Mouse (Mus musculus): Measurements from ENCODE around the gene Gabrb2. TPM values are rescaled to one million over a fixed set of nuclear protein-coding genes. Genes with fewer than 3 reads are reported as not detected.

The Gabrb2 gene
- total and polyA plus RNA-seq, 3 experiments: not detected

DNA sequence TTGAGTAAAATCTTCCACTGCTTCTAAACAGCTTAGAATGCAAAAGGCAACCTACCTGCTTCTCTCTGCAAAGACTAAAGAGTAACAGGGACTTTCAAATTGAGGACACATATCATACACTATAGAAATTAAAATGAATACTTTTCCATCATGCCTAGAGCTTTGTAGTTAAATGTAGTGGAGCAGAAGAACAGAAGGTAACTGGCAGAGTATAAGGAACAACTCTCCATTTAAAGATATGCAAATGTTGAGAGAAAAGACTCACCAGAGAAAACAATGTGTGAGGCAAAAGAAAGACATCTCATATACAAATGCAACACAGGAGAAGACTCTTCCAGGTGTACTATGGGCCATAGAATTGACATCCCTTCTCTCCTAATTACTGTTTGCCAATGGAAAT lies 232.0 kb downstream of the Gabrb2 start:
- H3K9ac ChIP-seq (ENCODE audit: insufficient read depth, low read depth): no peak overlapping the region
- TF ChIP-seq UBTF (IDR thresholded peaks at IDR 0.05; ENCODE audit: low read depth, low read length): no peak
- TF ChIP-seq ZKSCAN1 (IDR thresholded peaks at IDR 0.05; ENCODE audit: borderline replicate concordance, low read depth, low read length): no peak
- no peak for TF ChIP-seq TBP (conservative IDR thresholded peaks at IDR 0.05; ENCODE audit: low read depth, low read length)
- no peak for TF ChIP-seq ELF1 (IDR thresholded peaks at IDR 0.05; ENCODE audit: low read depth, low read length)
- TF ChIP-seq PAX5 (IDR thresholded peaks at IDR 0.05; ENCODE audit: low read length): no peak
- no peak for TF ChIP-seq USF2 (conservative IDR thresholded peaks at IDR 0.05; ENCODE audit: low read depth, low read length)
- TF ChIP-seq BHLHE40 (IDR thresholded peaks at IDR 0.05; ENCODE audit: low read depth, low read length): no peak
- no peak for TF ChIP-seq MAZ (IDR thresholded peaks at IDR 0.05; ENCODE audit: low read depth, low read length)
- TF ChIP-seq ZC3H11A (IDR thresholded peaks at IDR 0.05; ENCODE audit: low read depth, low read length): no peak
- TF ChIP-seq USF1 (IDR thresholded peaks at IDR 0.05; ENCODE audit: low read depth, low read length): no peak
- no peak for TF ChIP-seq POLR2AphosphoS2 (IDR thresholded peaks at IDR 0.05; ENCODE audit: low read depth, low read length)
- no peak for TF ChIP-seq CTCF (conservative IDR thresholded peaks at IDR 0.05 in 1 of 2, IDR thresholded peaks at IDR 0.05 in 1 of 2; ENCODE audit: low read depth in 2 of 2, low read length in 2 of 2)
- no peak for TF ChIP-seq EP300 (IDR thresholded peaks at IDR 0.05; ENCODE audit: low read length)
- no peak for TF ChIP-seq NRF1 (IDR thresholded peaks at IDR 0.05; ENCODE audit: low read depth, low read length)
- no peak for TF ChIP-seq MEF2A (IDR thresholded peaks at IDR 0.05; ENCODE audit: borderline replicate concordance, low read depth, low read length)
- no peaks in the 10 kb centered on the region for H3K4me1 ChIP-seq (ENCODE audit: control insufficient read depth in 1 of 2, insufficient read depth in 2 of 2)
- H3K27me3 ChIP-seq (replicated peaks): no peaks in the 10 kb centered on the region
- in situ Hi-C loops (cut with MboI; ENCODE audit: low pct_ligation_motif_present, low pct_unique_long_range_greater_than_20kb, low sequenced_read_pairs): no loop called here
- H3K4me3 ChIP-seq (replicated peaks in 1 of 3; ENCODE audit: low read depth in 2 of 3, low read length in 2 of 3, poor library complexity in 1 of 3): no peak overlapping the region
- H3K4me2 ChIP-seq (ENCODE audit: insufficient read depth, low read depth, poor library complexity, severe bottlenecking): no peak overlapping the region
- dilution Hi-C loops (cut with MboI; ENCODE audit: extremely low pct_ligation_motif_present, extremely low pct_unique_long_range_greater_than_20kb, low sequenced_read_pairs): no loop called here
- no peak overlapping the region for H3K27ac ChIP-seq (ENCODE audit: insufficient read depth, low read depth)
- H3K9me3 ChIP-seq (replicated peaks; ENCODE audit: low read length): peaks cover 2% of the 10 kb centered on the region
- DNase-seq (ENCODE audit: extremely low read depth): no peak
- no peaks in the 10 kb centered on the region for H3K36me3 ChIP-seq (replicated peaks in 1 of 2; ENCODE audit: control insufficient read depth in 1 of 2, insufficient read depth in 1 of 2, low read length in 1 of 2)
- no peaks in the 10 kb centered on the region for H3K79me2 ChIP-seq (replicated peaks; ENCODE audit: control insufficient read depth, extremely low read depth, insufficient read depth, poor library complexity, severe bottlenecking)

DNA sequence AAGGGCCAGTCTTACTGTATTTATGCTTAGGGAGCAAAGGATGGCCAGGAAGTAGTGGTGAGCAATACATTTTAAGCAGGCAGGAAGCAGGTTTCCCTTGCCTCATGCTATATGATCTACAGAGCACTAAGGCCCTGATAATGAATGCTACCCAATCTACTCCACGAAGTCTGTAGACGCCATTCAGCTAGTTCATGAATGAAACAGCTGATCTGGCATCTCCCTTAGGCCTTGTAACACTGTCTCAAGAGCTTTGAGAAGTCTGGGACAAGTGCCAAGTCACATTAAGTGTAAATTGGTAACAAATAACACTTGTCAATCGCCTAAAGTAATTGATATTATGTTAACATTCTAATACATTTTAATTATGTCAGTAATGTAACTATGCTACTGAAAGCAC lies 234.6 kb downstream of the Gabrb2 start:
- dilution Hi-C loops (cut with MboI; ENCODE audit: extremely low pct_ligation_motif_present, extremely low pct_unique_long_range_greater_than_20kb, low sequenced_read_pairs) (no loop called here), in situ Hi-C loops (cut with MboI; ENCODE audit: low pct_ligation_motif_present, low pct_unique_long_range_greater_than_20kb, low sequenced_read_pairs) (no loop called here)
- H3K27me3 ChIP-seq (replicated peaks): no peaks in the 10 kb centered on the region
- H3K4me3 ChIP-seq (replicated peaks in 1 of 3; ENCODE audit: low read depth in 2 of 3, low read length in 2 of 3, poor library complexity in 1 of 3): no peak overlapping the region
- no peak for TF ChIP-seq SIN3A (IDR thresholded peaks at IDR 0.05; ENCODE audit: low read length)
- no peak for TF ChIP-seq ETS1 (conservative IDR thresholded peaks at IDR 0.05; ENCODE audit: low read depth, low read length)
- TF ChIP-seq MXI1 (IDR thresholded peaks at IDR 0.05; ENCODE audit: low read depth, low read length): no peak
- no peak for TF ChIP-seq JUND (conservative IDR thresholded peaks at IDR 0.05; ENCODE audit: low read depth, low read length)
- no peak for TF ChIP-seq ZC3H11A (IDR thresholded peaks at IDR 0.05; ENCODE audit: low read depth, low read length)
- TF ChIP-seq NRF1 (IDR thresholded peaks at IDR 0.05; ENCODE audit: low read depth, low read length): no peak
- no peak for TF ChIP-seq HCFC1 (IDR thresholded peaks at IDR 0.05; ENCODE audit: low read depth, low read length)
- no peak for DNase-seq (ENCODE audit: extremely low read depth)
- H3K79me2 ChIP-seq (replicated peaks; ENCODE audit: control insufficient read depth, extremely low read depth, insufficient read depth, poor library complexity, severe bottlenecking): no peaks in the 10 kb centered on the region
- no peak overlapping the region for H3K27ac ChIP-seq (ENCODE audit: insufficient read depth, low read depth)
- H3K36me3 ChIP-seq (replicated peaks in 1 of 2; ENCODE audit: control insufficient read depth in 1 of 2, insufficient read depth in 1 of 2, low read length in 1 of 2): no peaks in the 10 kb centered on the region
- no peak overlapping the region for H3K9ac ChIP-seq (ENCODE audit: insufficient read depth, low read depth)
- H3K4me1 ChIP-seq (ENCODE audit: control insufficient read depth in 1 of 2, insufficient read depth in 2 of 2): no peaks in the 10 kb centered on the region
- no peak overlapping the region for H3K4me2 ChIP-seq (ENCODE audit: insufficient read depth, low read depth, poor library complexity, severe bottlenecking)
- peaks cover 2% of the 10 kb centered on the region for H3K9me3 ChIP-seq (replicated peaks; ENCODE audit: low read length)
